Mouse (Mus musculus) heart, adult 11 months (tissue): ENCODE measurements around the gene Bicra.

Source experiments
- DNase-seq: peaks from one replicate; pipeline ENCODE4 v3.0.0; 2022

Bicra gene

GRCm38 (mm10) chr7:16047338-16048146 is at the start of gene Bicra:
TSS of gene Bicra (minus strand) at chr7:16047921.
- DNase-seq: peak; percentile 99

DNA sequence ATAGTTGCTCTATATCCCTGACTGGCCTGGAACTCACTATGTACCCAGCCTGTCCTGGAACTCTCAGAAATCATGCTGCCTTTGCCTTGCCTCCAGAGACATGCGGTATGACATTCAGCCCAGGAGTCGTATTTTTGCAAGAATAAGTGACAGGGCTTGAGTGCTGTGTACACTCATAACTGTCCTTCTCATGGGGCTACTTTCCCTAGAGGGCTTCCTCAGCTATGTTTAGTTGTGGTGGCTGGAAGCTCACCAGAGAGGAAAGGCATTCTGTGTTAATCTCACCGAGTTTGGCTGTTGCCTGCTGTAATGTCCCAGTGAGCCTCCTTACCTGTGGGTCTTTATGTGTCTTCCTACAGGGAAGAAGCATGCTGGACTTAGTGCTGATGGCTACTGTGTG is 46.9 kb upstream of the Bicra start:
- no peak for DNase-seq

GRCm38 (mm10) chr7:16087587-16087986 is 39.9 kb upstream of the Bicra start:
- DNase-seq: no peak

DNA sequence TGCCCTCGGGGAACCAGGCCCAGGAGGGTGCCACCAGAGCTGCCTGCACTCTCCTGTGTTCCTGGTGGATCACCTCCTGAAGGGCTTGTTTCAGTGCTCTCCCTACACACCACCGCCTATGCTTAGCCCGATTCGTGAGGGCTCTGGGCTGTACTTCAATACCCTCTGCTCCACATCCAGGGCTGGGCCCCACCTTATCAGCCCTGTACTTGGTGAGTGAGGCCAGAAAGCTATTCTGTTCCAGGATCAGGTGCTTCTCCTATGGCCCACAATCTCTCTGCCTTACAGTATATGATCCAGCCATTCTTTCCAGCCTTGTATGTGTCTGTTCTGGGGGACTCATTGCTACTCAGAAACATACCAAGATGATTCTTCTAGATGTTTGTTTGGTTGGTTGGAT is 35.6 kb upstream of the Bicra start:
- peak; percentile 73 for DNase-seq

GRCm38 (mm10) chr7:16080581-16080980 is 32.9 kb upstream of the Bicra start:
- peak; percentile 84 for DNase-seq

DNA sequence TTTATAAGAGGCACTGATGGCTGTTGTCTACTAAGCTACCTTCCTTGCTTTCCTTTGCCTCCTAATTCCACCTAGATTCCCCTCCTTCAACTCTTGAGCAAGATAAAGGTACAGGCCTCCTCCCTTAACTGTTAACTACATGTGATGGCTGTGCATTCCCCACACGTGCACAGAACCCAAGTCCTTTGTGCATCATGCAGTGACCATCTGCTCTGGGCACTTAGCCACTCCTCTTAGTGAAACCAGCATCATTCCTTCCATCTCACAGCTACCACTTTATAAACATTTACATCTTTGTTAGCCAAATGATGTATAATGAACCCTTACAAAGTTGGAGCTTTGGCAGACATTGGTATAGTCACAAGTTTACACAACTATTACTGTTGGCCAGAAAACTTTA is 32.2 kb upstream of the Bicra start:
- DNase-seq: no peak

DNA sequence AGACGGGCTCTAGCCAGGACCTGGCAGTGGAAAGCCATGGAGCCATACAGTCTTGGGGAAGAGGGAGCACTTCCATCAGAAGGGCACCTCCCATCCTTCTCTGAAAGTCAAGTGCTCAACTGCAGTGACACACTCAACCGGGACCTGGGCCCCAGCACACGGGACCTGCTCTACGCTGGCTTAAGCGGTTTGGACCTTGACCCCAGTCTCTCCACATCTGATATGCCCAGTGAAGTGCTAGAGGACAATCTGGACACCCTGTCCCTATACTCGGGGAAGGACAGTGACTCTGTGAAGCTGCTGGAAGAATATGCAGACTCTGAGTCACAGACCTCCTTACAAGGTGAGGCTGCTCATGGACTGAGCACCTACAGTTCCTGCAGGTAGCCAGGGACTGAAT is 24.2 kb upstream of the Bicra start:
- no peak for DNase-seq

DNA sequence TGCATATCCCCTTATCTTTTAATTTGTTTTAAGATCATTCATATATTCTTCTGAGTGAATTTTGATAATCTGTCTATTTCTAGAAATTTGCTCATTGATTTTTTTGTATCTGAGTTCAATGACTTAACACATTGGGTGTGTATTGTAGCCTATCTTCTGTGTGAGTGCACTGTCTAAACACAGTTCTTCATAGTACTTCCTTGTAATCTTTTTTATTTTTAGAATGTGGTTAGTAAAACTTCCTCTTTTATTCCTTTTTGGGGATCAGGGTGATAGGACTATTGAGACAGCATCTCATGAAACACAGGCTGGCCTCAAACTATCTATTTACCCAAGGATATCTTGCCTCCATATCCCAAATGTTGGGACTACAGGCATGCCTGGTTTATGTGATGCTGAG is 23.1 kb upstream of the Bicra start:
- no peak for DNase-seq

DNA sequence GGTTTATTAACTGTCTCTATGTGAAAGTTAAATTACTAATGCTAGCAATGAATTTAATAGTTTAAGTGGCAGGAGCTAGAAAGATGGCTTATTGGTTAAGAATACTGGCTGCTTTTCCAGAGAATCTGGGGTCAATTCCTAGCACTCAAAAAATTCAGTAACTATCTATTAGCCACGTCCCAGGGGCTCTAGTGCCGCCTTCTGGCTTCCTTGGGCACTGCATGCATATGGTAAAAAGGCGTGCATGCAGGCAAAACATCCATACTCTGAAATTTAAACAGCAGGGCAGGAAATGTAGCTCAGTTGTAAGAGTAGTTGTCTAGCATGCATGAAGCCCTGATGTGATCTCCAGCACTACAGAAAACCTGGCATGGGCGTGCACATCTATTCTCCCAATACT is 15.8 kb upstream of the Bicra start:
- no peak for DNase-seq

- peak; percentile 82 for DNase-seq
Observed at GRCm38 (mm10) chr7:16062099-16062420, 14.3 kb upstream of the Bicra start.

- DNase-seq: peak; percentile 79
Observed at GRCm38 (mm10) chr7:16061219-16062098, 13.7 kb upstream of the Bicra start, which contains the start of gene Zfp541. TSS of gene Zfp541 (plus strand) at chr7:16061814.

GRCm38 (mm10) chr7:16057136-16057534 is 9.4 kb upstream of the Bicra start:
- peak; percentile 82 for DNase-seq

- DNase-seq: no peak
Observed at GRCm38 (mm10) chr7:16056459-16057135, 8.9 kb upstream of the Bicra start.

- DNase-seq: peak; percentile 80
Observed at GRCm38 (mm10) chr7:16055665-16056064, 7.9 kb upstream of the Bicra start.

- peak; percentile 81 for DNase-seq
Observed at GRCm38 (mm10) chr7:16054966-16055365, 7.2 kb upstream of the Bicra start.

DNA sequence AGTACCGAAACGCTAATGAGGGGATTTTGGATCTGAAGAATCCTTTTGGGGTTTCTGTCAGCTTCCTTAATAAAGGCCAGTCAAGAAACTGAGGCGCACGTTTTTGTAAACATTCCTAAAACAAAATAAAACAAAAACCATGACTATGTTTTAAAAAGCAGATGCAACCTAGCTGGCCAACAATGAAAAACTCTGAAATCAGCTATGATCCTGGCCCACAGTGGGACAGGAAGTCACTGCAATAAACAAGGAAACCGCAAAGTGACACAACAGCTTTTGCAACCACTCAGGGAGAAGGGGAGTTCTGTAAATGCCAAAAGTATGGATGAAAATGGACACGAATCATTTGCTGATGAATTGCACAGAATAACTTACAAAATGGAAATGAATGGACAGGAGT is 5.4 kb upstream of the Bicra start:
- DNase-seq: no peak

- peak; percentile 100 for DNase-seq
Observed at GRCm38 (mm10) chr7:16052684-16053083, 5.0 kb upstream of the Bicra start.

DNA sequence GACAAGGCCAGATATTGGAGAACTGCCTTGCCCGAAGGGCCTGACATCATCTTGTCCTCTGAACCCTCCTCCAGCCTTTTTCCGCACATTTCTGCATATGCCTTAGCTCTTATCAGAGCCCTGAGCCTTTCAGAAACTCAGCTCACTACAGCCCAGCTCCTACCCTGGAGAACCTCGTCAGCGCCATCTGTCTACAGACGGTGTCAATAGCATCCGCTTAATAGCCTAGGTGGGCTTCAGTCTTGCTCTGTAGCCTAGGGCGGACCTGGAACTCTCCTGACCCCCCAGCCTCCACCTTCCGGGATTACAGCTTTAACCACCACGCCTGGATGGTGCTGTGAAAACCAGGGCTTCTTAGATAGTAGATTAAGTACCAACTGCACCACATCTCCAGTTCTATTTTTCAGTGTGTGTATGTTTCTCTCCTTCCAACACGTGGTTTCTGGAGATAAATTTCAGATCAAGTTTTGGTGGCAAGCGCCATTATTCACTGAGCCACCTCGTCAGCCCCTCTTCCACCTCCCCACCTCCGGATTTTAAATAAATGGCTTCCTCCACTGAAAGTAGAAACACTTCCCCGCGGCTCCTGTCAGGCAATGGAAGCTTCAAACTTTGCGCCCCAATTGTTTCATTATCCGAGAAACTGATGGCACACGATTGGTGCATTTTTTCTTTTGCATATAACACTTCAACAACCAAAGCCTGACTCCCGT is 4.3 kb upstream of the Bicra start:
- peak; percentile 98 for DNase-seq

DNA sequence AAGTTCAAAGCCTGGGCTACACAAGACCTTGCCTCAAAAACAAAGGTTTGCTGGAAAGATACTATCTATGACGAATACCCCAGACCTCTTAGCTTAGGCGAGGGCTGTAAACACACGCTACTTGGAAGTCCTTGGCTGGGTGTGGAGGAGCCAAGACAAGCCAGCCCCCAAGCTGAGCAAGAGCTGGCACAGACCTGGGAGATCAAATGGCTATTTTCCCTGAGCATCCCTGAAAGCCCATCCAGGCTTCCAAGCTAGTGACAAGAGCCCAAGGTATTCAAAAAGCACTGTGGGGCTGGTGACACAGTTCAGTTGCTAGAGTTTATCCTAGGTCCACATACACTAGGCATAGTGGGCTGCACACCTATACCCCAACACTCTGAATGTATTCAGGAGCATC is 2.9 kb upstream of the Bicra start:
- peak; percentile 90 for DNase-seq

GRCm38 (mm10) chr7:16049576-16049915 is 1.8 kb upstream of the Bicra start:
- peak; percentile 90 for DNase-seq

- DNase-seq: peak; percentile 89
Observed at GRCm38 (mm10) chr7:16048675-16049575, 1.2 kb upstream of the Bicra start.

DNA sequence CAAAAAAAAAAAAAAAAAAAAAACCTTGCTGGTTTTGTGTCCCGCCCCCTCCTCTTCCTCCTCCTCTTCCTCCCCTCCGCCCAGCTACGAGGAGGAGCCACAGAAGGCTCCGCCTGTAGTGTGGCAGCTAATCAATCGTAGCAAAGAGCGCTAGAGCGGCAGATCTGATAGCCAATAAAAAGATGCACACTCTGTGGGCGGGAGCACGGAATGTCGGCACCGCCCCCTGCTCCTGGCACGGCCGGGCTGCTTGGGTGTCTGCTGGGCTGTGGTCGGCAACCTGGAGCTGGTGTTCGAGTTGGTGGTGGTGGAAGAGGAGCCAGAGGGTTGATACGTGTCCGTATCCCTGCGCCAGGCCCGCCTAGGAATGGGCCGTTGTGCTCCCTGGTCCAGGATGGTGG is 443 bp upstream of the Bicra start:
- peak; percentile 100 for DNase-seq
